Mouse (Mus musculus) thymus, adult 18-20 months (tissue): ENCODE results near the gene Usp33.
A peak's percentile ranks its signal among the peaks of the same experiment; 100 is the strongest.
"Not testable (repeated sequence)": the region's sequence is repeated elsewhere in the genome, so short reads cannot be mapped to it uniquely, and the experiment has no call there.

ENCODE experiments used
- DNase-seq, 2 experiments: peaks; one replicate each; pipeline ENCODE4 v3.0.0; 2022; ENCODE audit warnings: mixed read lengths in 2 of 2

The Usp33 gene

DNA sequence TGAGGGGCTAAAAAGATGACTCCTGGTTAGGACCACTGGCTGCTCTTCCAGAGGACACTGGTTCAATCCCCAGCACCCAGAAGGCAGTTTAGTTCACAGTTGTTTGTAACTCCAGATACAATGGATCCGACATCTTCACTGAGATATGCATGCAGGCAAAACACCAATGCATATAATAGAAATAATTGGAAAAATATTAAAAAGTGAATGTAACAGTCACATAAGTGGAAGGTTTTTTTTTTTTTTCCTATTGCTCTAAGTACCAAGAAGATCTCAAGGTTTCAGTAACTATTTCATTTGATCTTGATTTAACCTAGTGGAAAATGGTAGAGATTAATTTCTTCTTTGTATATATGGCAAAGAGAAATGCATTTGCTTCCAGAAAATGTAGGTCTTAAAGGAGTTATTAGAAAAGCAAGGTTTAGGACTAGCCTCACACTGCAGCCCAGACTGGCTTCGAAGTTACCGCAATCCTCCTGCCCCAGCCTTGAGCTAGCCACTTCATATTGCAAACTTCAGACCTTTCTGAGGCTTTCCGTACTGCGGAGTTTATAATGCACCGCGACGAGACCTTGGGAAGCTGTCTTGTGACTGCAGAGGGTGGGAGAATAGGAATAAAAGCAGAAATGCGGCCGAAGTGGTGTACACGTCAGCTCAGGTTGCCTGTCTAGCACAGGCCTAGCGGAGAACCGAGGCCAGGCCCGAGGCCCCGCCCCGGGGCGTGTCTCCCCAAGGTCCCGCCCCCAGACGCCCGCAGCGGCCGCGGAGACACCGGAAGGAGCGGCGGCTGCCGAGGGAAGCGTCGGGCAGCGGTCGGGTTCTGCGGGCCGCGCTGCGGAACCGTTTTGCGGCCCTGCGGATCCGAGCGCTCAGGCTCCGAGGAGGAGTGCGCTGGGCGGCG, at the start of gene Usp33:
TSS of gene Usp33 (plus strand) at position 747 of the 901 bp plus-strand sequence.
- DNase-seq, result peak; percentile 88 to 90

DNA sequence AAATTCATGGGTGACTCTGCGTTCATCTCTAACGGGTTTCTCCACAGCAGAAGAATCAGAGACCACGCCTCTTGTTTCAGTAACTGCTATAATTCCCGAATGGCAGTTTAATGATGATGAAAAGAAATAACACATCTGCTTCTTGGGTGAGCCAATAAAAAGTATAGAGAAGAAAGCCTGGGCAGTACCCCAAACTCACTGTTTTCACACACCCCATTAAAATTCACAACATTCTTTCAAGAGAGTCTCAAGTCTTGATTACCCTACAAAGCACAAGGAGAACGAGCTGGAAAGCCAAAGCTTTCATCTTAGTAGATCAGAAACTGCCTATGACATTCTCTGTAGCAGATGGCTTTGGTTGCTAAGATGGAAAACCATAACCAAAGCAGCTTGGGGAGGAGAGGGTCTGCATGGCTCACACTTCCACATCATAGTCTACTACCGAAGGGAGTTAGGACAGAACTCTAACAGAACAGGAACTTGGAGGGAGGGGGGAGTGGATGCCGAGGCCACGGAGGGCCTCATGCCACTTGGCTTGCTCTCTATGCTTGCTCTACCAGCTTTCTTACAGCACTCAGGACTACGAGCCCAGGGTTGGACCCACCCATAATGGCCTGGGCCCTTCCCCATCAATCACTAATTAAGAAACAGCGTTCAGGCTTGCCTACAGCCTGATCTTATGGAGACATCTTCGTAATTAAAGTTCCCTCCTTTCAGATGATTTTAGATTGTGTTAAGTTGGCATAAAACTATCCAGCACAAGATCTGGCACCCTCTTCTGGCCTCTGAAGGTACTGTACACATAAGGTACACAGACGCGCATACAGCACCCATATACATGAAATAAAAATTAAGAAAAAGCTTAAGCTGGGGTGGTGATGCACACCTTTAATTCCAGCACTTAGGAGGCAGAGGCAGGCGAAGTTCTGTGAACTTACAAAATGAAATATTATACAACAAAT, 45.6 kb upstream of the Usp33 start:
- no peak for DNase-seq

DNA sequence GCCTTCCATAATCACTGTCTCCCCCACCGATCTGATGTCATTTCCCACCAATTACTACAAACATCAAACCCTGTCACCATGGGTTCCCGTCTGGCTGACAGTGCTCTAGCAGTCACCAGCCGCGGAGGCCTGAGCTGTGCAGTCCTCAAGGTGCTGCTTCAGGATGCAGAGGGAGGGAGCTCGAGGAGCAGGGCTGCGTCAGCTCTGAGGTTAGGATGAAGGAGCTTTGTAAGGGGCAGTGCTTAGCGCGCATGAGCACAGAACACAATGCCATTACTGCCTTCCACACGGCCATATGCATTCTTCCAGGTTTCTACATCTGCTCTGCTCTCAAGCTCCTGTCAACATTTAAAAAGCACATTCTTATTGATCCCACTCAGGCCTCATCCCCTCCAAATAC, 43.3 kb upstream of the Usp33 start:
- DNase-seq, result no peak

DNA sequence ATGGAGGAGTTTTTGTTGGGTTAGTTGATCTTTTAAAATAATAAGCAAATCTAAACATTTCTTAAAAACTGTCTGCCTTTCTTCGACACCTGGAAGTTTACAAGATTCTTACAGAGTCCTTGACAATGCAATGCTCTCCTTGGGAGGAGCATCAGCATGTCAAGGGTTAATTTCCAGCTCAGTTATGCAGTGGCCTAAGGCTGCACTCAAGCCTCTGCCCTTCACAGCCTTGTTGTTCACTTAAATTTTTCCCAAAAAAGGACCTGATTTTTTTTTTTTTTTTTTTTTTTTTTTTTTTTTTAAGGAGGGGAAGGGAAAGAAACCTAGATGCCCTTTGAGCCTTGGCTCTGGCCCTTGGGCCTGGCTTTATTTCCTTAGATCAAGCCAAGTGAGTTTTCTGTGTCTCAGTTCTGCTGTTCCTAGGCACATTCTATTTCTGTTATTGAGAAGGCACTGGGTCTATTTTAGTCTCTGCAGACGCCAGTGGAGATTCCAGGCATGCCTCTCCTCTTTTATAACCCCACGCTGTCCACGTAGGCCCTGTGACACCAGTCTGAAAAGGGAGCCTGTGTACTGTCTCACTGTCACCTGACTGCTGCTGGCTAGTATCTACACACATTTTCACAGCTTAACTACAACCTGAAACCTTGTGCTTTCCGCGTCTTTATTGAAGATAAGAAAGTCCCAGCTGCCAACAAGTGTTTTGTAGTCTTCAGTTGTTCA, 42.0 kb upstream of the Usp33 start:
- no peak for DNase-seq

DNA sequence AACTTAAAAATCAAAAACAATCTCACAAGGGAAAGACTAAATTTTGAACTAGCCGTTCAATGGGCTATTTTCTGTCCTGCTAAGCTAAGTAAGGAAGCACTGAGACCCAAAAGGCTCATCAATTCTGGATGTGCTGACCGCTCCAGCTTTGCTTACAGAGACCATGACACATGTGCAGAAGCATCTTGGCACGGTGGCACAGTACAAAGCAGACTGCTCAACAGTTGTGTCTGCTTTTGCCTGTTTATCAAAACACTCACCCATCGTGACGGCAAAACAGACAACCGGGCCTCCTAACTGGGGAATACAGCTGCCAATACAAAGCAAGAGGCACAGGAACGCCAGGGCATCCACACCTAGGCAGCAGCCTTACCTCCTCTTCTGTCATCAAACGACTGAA, 41.2 kb upstream of the Usp33 start:
- no peak for DNase-seq

DNA sequence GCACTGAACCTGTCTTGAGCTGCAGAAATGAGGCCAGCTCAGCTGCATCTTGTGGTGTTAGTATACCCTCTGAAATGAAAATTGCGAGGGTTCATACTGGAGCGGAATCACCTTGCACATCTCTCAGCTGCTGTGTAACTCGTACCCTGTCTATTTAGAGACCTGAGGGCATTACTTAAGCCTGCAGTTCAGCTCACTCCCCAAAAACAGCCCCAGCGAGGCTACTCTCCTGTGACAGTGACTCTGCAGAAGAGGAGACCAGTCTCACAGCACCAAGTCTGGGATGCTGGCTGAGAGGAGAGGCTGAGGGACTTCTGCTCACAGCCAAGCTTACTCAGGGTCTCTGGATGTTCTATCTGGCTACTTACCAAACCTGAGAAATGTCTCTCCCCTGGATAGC, 40.3 kb upstream of the Usp33 start:
- DNase-seq, result no peak

DNA sequence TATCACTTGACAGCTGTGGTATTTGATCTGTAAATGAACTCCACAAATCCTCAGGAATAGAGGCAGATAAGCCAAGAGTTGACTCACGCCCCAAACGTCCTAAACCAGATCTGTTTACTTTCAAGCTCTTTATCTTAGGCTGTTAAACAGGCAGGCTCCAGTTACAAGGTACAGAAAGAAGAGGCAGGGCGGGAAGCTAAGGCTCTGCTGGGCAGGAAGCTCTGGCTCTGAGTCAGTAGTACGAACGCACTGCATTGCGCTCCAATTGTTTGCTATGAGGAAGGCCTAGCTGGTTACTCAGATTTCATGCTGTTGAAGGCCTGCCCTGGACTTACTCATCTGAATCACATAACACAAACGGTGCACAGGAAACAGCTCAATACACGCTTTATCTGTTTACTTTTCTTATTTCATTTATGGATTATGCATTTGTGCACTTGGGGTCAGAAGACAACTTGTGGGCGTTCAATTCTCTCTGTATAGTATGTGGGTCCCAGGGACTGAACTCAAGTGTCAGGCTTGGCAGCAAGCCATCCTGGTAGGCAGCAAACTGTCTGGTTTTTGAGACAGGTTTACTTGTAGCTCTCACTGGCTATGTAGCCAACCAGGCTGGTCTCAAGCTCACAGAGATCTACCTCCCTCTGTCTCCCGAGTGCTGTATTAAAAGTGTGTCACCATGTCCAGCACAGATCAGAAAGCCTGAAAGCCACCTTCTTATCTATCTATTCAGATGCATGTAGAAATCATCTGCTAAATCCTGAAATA, 37.6 kb upstream of the Usp33 start:
- no peak for DNase-seq

DNA sequence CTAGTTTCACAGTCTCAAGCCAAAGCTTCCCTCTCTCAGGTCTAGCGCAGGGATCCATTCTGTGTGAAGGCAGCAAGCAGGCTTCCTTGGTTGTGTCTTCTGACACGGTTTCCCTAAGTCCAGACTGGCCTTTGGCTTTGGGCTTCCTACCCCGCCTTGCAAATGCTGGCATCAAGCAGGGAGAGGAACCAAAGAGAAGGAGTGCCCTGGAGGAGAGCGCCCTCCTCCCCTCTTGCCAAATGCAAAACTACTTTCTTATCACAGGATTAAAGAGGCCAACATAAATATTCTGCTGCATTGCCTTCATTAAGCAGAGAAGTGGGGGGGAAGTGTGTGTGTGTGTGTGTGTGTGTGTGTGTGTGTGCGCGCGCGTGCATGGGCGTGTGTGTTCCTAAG, 37.0 kb upstream of the Usp33 start:
- DNase-seq, result no peak

DNA sequence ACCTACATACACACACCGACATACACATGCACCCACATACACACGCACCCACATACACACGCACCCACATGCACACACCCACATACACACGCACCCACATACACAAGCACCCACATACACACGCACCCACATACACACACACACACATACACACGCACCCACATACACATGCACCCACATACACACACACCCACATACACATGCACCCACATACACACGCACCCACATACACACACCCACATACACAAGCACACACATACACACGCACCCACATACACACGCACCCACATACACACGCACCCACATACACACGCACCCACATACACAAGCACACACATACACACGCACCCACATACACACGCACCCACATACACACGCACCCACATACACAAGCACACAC, 31.6 kb upstream of the Usp33 start:
- DNase-seq, result not testable (repeated sequence)

DNA sequence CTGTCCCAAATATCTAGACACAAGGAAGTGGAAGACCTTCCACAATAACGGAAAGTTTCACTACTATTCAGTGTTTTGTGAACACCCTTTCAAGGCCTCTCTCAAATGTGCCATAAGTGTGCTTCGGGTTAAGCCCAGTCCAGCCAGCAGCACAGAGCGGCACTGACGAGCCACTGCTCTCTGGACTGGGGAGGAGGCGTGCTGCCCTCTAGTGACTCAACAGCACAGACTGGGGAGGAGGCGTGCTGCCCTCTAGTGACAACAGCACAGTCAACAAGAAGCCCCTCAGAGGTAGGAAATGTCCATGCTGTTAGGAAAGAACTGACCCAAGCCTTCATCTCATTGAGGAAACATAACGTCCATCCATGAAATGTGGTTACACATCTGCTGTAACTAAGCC, 30.7 kb upstream of the Usp33 start:
- peak; percentile 47 to 51 for DNase-seq

DNA sequence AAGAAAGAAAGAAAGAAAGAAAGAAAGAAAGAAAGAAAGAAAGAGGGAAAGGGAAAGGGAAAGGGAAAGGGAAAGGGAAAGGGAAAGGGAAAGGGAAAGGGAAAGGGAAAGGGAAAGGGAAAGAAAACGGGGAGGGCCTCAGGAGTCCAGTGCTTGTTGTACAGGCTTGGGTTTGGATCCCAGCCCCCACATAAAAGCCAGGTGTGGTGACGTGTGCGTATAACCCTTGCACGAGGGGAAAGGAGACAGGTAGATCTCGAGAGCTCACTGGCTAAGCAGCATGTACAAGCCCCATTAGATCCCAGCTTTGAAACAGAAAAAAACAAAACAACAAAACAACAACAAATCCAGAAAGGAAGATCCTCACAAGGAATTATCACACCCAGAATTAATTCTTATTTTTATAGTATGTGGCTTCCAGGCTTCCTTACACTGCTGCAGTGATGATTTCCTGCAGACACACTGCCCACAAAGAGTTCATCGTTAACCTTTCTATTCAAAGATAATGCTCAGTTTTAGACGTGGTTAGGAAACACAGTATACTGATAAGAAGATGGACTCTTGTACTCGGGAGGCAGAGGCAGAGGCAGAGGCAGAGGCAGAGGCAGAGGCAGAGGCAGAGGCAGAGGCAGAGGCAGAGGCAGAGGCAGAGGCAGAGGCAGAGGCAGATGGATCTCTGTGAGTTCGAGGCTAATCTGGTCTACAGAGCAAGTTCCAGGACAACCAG, 29.7 kb upstream of the Usp33 start:
- not testable (repeated sequence) for DNase-seq

DNA sequence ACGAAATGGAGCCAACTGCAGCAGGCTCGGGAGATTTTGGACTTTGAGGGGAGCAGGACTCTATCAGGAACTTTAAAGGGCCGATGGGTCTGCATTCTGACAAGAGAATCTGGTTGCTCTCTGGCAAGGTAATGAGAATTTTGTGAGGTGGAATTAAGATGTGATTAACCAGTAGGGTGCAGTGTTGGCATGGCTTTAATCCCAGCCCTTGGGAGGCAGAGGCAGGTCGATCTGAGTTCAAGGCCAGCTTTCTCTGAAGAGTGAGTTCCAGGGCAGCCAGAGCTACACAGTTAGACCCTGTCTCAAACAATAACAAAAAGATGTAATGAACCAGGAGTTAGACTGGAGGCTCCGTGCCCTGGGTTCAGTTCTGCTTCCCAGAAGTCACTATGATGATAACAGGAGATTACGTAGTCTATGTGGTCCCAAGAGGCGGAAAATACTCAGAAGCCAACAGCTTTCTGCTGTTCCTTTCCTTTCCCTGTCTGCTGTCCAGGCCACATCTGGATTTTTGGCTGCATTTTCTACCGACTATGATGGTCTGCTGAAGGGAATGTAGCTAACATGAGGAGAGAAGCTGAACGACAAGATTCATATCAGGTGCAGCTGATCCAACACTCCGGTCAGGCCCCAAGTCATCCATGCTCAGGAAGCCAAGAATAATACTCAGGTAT, 25.2 kb upstream of the Usp33 start:
- DNase-seq, result no peak

DNA sequence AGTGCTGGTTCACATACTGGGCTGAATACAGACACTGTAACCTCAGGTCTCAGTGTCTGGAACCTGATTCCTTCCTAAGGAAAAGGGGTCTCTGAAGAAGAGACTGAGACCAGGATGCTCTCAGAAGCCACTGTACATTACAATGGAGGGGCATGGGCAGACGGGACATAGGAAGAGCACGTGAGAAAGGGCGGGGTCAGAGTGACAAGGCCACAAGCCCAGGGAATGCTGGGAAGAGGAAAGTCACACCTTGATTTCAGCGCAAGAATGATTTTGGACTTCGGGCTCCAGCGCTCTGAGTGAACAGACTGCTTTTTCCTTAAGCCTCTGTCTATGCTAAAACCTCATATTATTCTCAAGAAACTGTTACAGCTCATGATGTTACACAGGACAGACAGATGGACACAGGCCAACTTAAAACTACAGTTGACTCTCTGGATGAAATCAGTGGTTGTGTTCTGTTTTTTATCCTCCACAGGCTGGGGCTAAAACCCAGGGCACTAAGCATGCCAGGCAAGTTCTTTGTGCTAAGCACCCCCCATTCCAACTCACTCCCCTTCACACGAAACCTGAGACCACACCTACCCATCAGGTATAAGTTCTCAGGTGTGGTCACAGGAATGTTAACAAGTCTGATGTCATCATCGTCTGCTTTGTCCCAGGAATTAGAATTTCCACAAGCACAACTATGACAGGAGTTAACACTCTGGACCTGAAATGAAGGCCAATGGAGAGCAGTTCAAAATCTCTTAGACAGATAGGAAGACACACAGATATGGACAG, 24.3 kb upstream of the Usp33 start:
- DNase-seq, result no peak

DNA sequence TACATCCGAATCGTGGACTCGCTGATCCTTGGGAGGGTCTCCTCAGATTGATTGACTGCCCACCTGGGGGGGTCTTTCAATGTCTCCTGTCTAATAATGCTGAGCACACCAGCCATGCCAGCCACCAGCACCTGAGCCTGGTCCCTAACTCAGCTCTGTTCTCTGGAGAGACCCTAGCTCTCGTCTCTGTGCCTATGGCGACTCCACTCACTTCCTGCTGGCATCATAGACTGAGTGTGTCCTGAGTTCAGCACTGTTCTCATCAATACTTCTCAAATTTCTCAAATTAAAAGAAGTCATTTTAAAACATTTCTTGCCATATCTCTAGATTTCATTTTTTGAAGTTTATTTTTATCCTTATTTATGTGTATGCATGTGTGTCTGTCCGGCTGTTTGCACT, 14.2 kb upstream of the Usp33 start:
- DNase-seq, result no peak

DNA sequence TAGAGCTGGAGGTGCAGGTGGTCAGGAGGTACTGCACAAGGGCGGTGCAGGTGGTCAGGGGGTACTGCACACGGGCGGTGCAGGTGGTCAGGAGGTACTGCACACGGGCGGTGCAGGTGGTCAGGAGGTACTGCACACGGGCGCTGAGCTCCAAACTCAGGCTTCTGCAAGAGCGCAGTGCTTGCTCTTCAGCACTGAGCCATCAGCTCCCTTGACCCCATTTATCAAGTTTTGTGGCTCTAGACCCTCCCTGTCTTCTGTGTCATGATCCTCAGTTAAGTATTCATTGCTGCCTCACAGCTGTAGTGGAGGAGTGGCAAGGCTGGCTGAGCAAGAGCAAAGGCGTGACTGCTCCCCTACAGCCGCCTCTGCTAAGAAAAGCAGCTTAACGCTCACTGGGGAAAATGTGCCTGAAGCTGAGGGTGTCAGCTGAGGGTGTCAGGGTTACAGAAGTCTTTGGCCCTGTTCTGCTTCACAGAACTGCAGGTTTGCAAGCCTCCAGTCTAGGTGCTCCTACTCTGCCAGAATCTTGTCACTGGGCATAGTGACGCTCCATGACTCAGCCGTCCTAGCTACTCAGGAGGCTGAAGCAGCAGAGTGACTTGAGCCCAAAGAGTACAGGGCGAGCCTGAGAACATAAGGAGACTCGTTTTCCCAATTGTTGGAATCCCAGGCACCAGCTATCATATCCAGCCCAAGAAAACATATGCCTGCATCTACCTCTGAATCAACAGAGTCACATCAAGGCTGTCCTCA, 13.6 kb upstream of the Usp33 start:
- DNase-seq, result no peak

DNA sequence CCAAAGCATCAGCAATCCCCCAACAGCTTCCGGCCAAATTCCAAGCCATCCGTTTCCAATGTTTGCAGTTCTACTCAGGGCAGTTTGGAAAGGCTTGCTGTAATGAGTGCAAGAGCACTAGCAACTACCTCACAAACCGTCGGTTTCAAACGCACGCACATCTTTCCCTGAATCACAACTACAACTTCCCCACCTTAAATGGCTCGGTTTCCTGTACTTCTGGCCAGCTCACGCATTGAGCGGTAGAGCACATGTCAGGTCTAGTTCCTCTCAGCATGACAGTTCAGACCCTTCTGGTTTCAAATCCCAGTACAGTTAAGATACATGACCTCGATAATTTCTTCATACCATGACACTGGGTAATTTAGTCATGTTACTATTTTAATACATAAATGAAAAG, 12.6 kb upstream of the Usp33 start:
- no peak for DNase-seq

DNA sequence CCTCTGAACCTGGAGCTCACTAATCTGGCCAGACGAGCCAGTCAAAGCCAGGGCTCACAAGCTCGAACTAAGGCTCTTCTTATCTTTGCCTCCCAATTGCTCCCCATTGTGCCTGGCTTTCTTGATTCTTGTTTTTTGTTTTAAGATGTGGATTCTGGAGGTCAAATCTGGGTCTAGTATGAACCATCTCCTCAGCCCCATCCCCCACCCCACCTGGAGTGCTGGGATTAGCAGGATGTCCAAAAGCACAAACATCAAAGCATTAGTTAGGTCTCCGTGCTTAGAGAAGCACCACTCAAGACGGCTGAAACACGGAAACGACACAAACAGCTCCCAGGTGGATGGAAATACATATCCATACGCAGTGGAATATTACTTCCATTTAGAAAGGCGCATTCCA, 10.2 kb upstream of the Usp33 start:
- no peak for DNase-seq

DNA sequence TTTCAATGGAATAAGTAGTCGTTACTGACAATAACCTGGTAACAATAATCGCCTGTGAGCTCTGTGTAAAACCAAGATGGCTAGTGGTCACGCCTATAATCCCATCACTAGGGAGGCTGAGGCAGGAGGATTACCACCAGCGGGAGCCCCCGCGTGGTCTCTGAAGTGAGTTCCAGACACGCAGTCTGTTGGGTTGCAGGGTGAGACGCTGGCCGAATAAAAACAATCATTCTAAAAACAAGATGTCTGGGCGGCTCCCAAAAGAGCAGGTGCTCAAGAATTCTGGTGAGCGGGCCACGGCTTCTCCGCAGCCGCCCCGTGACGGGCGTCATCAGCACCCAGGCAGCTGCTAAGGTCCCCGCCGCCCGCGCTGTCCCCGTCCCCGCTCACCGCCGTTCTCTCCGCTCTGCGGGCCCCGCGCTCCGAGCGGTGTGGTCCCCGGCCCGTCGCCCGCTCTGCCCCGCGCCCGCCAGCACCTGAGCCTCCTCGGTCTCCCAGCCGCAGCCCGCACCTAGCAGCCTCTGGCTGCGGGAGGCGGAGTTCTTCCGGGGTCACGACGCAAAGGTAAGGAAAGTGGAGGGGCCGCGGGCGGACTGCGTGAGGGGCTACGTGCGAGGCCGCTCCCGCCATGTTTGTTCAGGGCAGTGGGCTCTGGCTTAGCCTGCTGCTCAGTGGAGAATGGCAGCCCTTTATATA, 6.3 kb upstream of the Usp33 start, which contains the start of gene Miga1:
TSS of gene Miga1 (minus strand) at position 546 of the 696 bp plus-strand sequence.
- DNase-seq, result peak; percentile 72 to 76
